Mouse (Mus musculus) heart, embryonic 16.5 days (tissue): ENCODE measurements around the gene Gm21972. TPM values are rescaled to one million over a fixed set of nuclear protein-coding genes. Genes with fewer than 3 reads are reported as not detected.

Source experiments
- ATAC-seq: fragments of 200-750 bp; cut with Nextera tagmentation; replicated peaks from 2 replicates; pipeline ENCODE4 v1.8.0; 2017; ENCODE audit warnings: moderate number of reproducible peaks; ENCODE audit not compliant: insufficient read depth, low FRiP score; ENCODE audit errors: extremely low read depth
- H3K27ac ChIP-seq: fragments of 300-500 bp; sonication (generic); 2 replicates; pipeline ENCODE4 v1.5.1; 2014; ENCODE audit warnings: mild to moderate bottlenecking, low read length, control low read depth, moderate library complexity
- H3K27me3 ChIP-seq: fragments of 300-500 bp; sonication (generic); 2 replicates; pipeline ENCODE4 v1.6.1; 2014; ENCODE audit warnings: low read length, mixed read lengths; ENCODE audit not compliant: control insufficient read depth, insufficient read depth
- H3K36me3 ChIP-seq: fragments of 300-500 bp; sonication (generic); 2 replicates; pipeline ENCODE4 v1.6.1; 2014; ENCODE audit not compliant: control insufficient read depth, insufficient read depth
- H3K4me1 ChIP-seq: fragments of 300-500 bp; sonication (generic); 2 replicates; pipeline ENCODE4 v1.6.1; 2014; ENCODE audit warnings: low read length, mixed read lengths; ENCODE audit not compliant: control insufficient read depth, insufficient read depth
- H3K4me2 ChIP-seq: fragments of 300-500 bp; sonication (generic); 2 replicates; pipeline ENCODE4 v1.6.1; 2014; ENCODE audit warnings: low read depth, mild to moderate bottlenecking, control low read depth, low read length
- H3K4me3 ChIP-seq: fragments of 300-500 bp; sonication (generic); 2 replicates; pipeline ENCODE4 v1.5.1; 2014; ENCODE audit warnings: mild to moderate bottlenecking, control low read depth, low read length
- H3K9ac ChIP-seq: fragments of 300-500 bp; sonication (generic); 2 replicates; pipeline ENCODE4 v1.6.1; 2014; ENCODE audit warnings: low read length, control low read depth
- H3K9me3 ChIP-seq: fragments of 300-500 bp; sonication (generic); replicated peaks from 2 replicates; pipeline ENCODE4 v1.6.1; 2016; ENCODE audit warnings: low read length; ENCODE audit not compliant: control insufficient read depth
- WGBS: fragments of 180-500 bp; shearing (Covaris S2); extraction: QIAGEN DNeasy Blood & Tissue Kit; methylation state at CpG from one replicate; pipeline ENCODE4 v1.1.7; 2014; 5-methylcytosine and 5-hydroxymethylcytosine counted together
- polyA plus RNA-seq: library from polyadenylated mRNA; unstranded; fragments of >200 nt; fragmentation: Nextera tagmentation; extraction: Ambion mirVana; gene quantifications from 2 replicates; pipeline ENCODE4 v1.2.1, GENCODE M21; 2015

Gene Gm21972
- polyA plus RNA-seq, 1 experiment from 2014 or later, result not detected

GRCm38 (mm10) chr1:86199026-86199425 lies 65.6 kb downstream of the Gm21972 start:
- H3K4me2 ChIP-seq, result no peak overlapping the region
- H3K9ac ChIP-seq, result no peak overlapping the region
- no peak overlapping the region for H3K4me3 ChIP-seq
- H3K36me3 ChIP-seq, result peaks cover 8% of the 10 kb centered on the region
- 0 out of 2 replicates have a peak, but pooled peaks cover 2% of the 10 kb centered on the region for H3K4me1 ChIP-seq
- H3K27ac ChIP-seq, result no peak overlapping the region
- H3K9me3 ChIP-seq, result no peaks in the 10 kb centered on the region
- no peaks in the 10 kb centered on the region for H3K27me3 ChIP-seq
- ATAC-seq, result no peak
- WGBS, result 81% methylated on average over 5 of the region's 5 CpGs

GRCm38 (mm10) chr1:86201312-86201711 lies 67.9 kb downstream of the Gm21972 start:
- Histone ChIP-seq H3K4me3 (no peak overlapping the region), H3K4me2 (no peak overlapping the region)

DNA sequence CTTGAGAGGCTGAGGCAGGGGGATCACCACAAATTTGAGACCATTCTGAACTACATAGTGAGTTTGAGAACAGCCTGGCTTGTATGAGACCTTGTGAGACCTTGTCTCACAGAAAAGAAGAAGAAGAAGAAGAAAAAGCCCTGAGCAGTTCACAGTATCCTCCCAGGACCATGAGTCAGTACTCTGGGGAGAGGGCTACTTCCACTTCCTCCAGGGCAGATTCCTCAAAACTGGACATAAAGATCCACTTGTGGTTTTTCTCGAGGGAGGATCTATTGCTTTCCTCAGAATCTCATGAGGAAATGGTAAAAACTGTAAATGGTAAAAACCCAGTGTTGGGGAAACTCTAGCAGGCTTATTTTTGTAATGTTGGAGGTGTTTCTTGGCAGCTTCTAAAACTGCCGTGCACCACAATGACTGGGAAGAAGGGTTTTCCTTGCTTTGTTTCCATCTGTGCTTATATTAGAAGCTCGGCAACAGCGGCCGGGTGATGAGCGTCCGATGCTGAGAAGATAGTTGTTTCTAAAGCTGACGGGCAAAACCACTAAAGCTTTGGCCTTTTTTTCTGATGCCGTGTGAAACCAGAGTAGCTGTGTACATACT lies 69.3 kb downstream of the Gm21972 start:
- Histone ChIP-seq H3K4me2 (no peak overlapping the region), H3K4me3 (no peak overlapping the region), H3K27ac (no peak overlapping the region), H3K9ac (no peak overlapping the region), H3K4me1 (no peaks in the 10 kb centered on the region), H3K27me3 (no peaks in the 10 kb centered on the region), H3K9me3 (no peaks in the 10 kb centered on the region), H3K36me3 (peaks cover 9% of the 10 kb centered on the region)
- WGBS, result 82% methylated on average over 9 of the region's 9 CpGs
- no peak for ATAC-seq

More at GRCm38 (mm10) chr1:86201312-86201711, 67.9 kb downstream of the Gm21972 start:
- no peaks in the 10 kb centered on the region for H3K9me3 ChIP-seq
- no peak for ATAC-seq
- no peak overlapping the region for H3K27ac ChIP-seq
- peaks cover 9% of the 10 kb centered on the region for H3K36me3 ChIP-seq
- H3K27me3 ChIP-seq, result no peaks in the 10 kb centered on the region
- H3K9ac ChIP-seq, result no peak overlapping the region
- 0 out of 2 replicates have a peak, but pooled peaks cover 2% of the 10 kb centered on the region for H3K4me1 ChIP-seq

GRCm38 (mm10) chr1:86210676-86211075 lies 77.2 kb downstream of the Gm21972 start:
- no peaks in the 10 kb centered on the region for H3K27me3 ChIP-seq
- no peak overlapping the region for H3K9ac ChIP-seq
- 83% methylated on average over 7 of the region's 7 CpGs for WGBS
- 0 out of 2 replicates have a peak, but pooled peaks cover 3% of the 10 kb centered on the region for H3K36me3 ChIP-seq
- no peak for ATAC-seq
- no peaks in the 10 kb centered on the region for H3K9me3 ChIP-seq
- H3K4me1 ChIP-seq, result no peaks in the 10 kb centered on the region
- H3K4me2 ChIP-seq, result no peak overlapping the region
- no peak overlapping the region for H3K27ac ChIP-seq
- H3K4me3 ChIP-seq, result no peak overlapping the region

GRCm38 (mm10) chr1:86211498-86211897 lies 78.1 kb downstream of the Gm21972 start:
- no peak for ATAC-seq
- Histone ChIP-seq H3K4me1 (no peaks in the 10 kb centered on the region), H3K36me3 (0 out of 2 replicates have a peak, but pooled peaks cover 3% of the 10 kb centered on the region), H3K27me3 (no peaks in the 10 kb centered on the region), H3K9me3 (no peaks in the 10 kb centered on the region), H3K9ac (no peak overlapping the region), H3K4me2 (no peak overlapping the region), H3K27ac (no peak overlapping the region), H3K4me3 (no peak overlapping the region)
- 81% methylated on average over 1 of the region's 1 CpGs for WGBS

Other genes starting within 250 kb of the Gm21972 start
- 188 TPM in 2 replicates for gene Itm2c, start 239.4 kb upstream of the Gm21972 start, polyA plus RNA-seq
- 0.09 and 0.21 TPM in 2 replicates for gene 4933407L21Rik, start 205.2 kb upstream of the Gm21972 start, polyA plus RNA-seq
- gene Gpr55, start 172.6 kb upstream of the Gm21972 start, polyA plus RNA-seq, result 0.09 and 0.18 TPM in 2 replicates
- not detected in 2 replicates for gene Spata3, start 116.8 kb upstream of the Gm21972 start, polyA plus RNA-seq
- gene 2810459M11Rik, start 87.8 kb upstream of the Gm21972 start, polyA plus RNA-seq, result 0.21 and 0.24 TPM in 2 replicates
- 131 and 142 TPM in 2 replicates for gene Psmd1, start 69.2 kb upstream of the Gm21972 start, polyA plus RNA-seq
- gene Htr2b, start 21.7 kb upstream of the Gm21972 start, polyA plus RNA-seq, result 0.26 and 0.37 TPM in 2 replicates
- gene Armc9, start 21.1 kb downstream of the Gm21972 start, polyA plus RNA-seq, result 12.1 and 12.4 TPM in 2 replicates
- gene B3gnt7, start 169.2 kb downstream of the Gm21972 start, polyA plus RNA-seq, result 1.6 and 2.1 TPM in 2 replicates
- 230 and 276 TPM in 2 replicates for gene Ncl, start 225.8 kb downstream of the Gm21972 start, polyA plus RNA-seq